Mouse (Mus musculus): ENCODE results near the gene H2-M9.

Gene H2-M9

GRCm38 (mm10) chr17:36642566-36642965, at the start of gene H2-M9:
Gene H2-M9 (minus strand): TSS chr17:36642666.
- no peak for DNase-seq (ENCODE audit: extremely low spot score, low read depth, low spot score)

- no peak for DNase-seq (ENCODE audit: extremely low spot score, low read depth, low spot score)
Measured at GRCm38 (mm10) chr17:36672119-36672518, 29.7 kb upstream of the H2-M9 start, which contains the start of gene H2-M1. Gene H2-M1 (minus strand): TSS chr17:36672219.

All from hindlimb bud, embryonic 11.5 days (tissue).